Mouse (Mus musculus): ENCODE measurements at regions not wholly inside any gene's neighbourhood (a gene's known extent, or its start where the extent isn't known, plus 50 kb on each side); places are given as distances from the start of the nearest gene placed in this dataset.

DNA sequence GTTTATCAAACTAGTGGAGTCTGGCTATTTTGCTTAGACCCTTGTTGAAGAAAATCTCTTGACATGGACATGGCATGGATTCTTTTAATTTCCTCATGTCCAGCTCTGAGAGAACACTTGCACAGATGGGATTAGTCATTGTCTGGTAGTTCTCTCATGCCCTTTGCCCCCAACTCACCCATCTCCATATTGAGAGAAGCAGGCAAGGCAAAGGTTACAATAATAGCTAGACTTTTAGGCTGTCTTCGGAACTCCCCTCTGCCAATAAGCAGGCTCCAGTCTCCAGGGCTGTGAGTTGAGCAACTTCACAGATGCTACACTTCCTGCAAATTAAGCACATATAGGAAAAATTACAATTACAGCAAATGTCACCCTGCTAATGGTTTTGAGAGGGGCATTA lies 558.0 kb upstream of the Alcam start:
- no peak for DNase-seq (ENCODE audit: low spot score)

DNA sequence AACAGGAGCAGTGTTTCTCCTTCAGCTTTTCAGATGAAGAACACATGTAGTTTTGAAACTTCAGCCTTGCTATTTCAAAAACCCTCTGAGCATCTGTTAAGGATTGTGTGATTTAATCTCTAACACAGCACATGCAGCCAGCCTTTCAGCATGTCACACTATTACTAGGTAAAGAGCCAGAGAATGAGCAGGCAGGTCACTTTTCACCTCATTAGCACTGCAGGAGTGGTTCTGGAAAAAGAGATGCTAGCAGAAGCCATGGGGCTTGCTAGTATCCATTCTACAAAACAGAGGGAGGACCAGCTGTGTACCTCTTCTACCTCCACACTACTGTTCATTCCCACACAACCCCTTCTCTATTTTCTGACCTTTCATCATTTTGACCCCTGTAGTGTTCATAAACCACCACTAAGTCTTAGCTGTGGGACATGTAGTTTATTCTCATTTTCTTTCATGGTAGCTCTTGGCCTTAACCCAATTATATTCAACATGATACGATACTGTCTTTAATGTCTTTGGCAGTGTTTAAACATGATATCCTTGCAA lies 535.1 kb upstream of the Alcam start:
- DNase-seq (ENCODE audit: low spot score), result no peak

GRCm38 (mm10) chr16:52984336-52984735 lies 530.5 kb upstream of the Alcam start:
- DNase-seq (ENCODE audit: low spot score), result no peak

GRCm38 (mm10) chr16:52980995-52981394 lies 527.1 kb upstream of the Alcam start:
- DNase-seq (ENCODE audit: low spot score), result no peak

GRCm38 (mm10) chr16:52972811-52973210 lies 518.9 kb upstream of the Alcam start:
- no peak for DNase-seq (ENCODE audit: low spot score)

DNA sequence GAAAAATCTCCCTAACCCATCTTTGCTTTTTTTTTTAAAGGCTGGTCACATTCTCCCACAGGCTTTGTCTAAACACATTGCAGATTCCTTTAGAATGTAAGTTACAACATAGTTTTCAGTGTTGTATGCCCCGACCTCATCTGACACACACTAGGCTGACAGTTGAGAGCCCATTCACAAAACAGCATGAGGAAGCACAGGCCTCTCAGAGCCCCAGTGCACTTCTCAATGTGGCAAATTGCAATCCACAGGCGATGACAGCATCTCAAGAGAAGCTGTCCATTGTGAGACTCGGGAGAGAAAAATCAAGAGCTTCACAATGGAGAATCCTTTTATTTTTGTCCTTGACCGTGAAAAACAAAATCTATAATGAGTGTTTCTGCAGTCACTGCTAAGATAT lies 493.8 kb upstream of the Alcam start:
- DNase-seq (ENCODE audit: low spot score), result no peak

DNA sequence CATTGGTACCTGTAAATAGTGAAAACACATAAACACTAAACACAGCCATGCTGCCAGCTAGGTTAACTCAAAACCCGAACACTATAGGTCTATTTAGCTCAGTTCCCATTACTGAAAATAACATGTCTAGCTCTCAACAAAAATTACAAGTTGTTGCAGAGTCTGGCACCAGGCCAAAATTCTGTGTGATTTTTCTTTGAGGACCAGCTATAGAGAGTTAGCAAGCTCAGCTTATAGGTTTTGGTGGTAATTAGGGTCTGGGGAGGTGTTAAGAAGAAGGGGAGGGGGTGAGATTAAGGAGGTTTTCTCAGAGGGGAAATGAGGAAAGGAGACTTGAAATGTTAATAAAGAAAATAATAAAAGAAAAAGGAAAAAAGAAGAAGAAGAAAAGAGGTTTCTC lies 480.9 kb upstream of the Alcam start:
- no peak for DNase-seq (ENCODE audit: low spot score)

DNA sequence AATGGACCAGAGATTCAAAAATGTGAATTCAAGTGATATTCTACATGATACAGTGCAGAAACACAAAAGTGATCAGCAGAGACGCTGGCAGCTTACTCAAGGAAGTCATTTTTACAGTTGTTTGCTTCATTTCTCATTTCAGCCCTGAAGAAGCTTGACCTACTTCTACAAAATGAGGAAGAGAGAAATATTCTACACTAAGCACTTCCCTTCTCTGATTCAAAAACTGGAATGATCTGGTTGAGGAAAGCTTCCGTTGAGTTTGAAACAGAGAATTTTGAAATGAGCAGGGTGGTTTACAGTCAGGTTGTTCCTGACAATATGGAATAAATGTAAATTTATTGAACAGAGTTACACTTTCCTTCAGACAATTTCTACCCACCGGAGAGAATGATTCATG lies 478.1 kb upstream of the Alcam start:
- no peak for DNase-seq (ENCODE audit: low spot score)

GRCm38 (mm10) chr16:52892467-52893255 lies 438.8 kb upstream of the Alcam start:
- peak; percentile 5 for DNase-seq (ENCODE audit: low spot score)

DNA sequence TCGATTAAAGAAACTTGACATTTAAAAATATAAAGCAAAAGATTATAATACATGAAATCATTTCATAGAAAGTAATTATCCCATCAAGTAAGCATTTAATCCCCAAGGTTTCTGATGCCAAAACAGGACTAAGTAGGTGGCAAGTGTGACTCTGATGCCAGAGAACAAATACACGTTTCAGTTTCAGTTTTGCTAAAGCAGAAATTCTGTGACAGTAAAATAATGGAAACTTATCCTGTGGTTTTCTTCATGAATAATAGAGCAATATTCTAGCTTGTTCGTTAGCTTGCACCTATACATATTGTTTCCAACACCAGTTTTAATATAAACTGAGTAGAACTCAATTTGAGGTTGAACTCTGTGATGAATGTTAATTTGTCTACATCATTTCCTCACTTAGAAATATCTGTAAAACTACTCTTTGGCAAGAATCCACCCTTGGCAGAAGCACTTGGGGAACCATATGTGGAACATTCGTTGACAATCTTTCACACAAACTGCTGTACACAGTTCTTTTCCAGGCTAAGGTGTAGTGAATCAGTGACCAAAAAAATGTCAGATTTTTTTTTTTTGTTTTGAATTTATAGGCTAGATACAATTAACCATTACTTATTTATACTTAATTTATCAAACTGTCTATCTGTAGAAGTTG lies 425.7 kb upstream of the Alcam start:
- DNase-seq (ENCODE audit: low spot score), result peak; percentile 44

DNA sequence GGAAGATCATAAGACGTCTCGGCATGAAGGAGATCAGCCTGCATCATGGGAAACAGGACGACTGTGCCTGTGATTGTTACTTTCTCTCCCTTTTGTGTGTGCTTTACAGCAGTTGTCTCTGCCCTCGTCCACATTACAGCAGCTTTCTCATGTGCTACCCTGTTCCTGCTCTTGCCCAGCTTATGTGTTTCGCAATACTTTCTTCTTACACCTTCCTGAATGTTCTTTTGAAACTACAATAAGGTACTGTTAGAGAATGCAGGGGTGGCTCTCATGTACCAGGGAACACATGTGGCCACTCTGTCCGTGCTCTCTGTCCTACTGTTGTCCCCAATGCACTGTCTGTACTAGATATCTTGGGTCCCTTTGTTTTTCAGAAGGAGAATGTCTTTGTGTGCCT lies 414.0 kb upstream of the Alcam start:
- DNase-seq (ENCODE audit: low spot score), result no peak

DNA sequence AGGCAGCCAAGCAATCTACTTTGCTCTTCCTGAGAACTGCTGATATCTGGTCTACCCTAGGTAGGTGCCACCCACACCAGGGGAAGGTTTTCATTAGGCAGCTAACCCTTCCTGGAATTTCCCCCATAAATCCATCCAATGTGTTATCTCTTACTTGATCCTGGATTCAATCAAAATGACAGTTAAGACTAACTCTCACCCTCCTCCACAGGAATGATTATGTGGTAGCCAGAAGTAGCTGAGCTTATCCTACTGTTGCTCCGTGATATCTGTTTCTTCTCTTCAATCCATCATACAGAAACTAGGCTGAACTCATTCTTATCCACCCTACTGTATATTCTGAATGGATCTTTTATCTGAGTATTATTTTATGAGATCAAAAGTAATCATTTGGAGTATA lies 409.7 kb upstream of the Alcam start:
- no peak for DNase-seq (ENCODE audit: low spot score)

DNA sequence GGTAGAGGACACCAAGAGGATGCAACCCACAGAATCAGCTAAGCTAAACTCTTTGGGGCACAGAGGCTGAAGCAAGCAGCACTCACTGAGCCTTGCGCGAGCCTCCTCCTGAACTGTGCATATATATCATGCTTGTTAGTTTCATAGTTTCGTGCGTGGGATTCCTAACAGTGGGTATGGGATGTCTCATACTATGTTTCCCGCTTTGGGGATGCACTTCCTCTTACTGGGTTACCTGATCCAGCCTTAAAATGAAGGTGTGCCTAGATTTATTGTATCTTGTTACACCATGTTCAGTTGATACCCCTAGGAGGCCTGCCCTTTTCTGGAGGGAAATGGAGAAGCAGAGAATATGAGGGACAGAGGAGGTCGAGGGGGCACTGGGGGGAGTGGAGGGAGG lies 407.4 kb upstream of the Alcam start:
- no peak for DNase-seq (ENCODE audit: low spot score)

- no peak for DNase-seq (ENCODE audit: low spot score)
Measured at GRCm38 (mm10) chr16:52858441-52859209, 404.8 kb upstream of the Alcam start.

- DNase-seq (ENCODE audit: low spot score), result no peak
Measured at GRCm38 (mm10) chr16:52851129-52851528, 397.3 kb upstream of the Alcam start.

GRCm38 (mm10) chr16:52818976-52819375 lies 365.1 kb upstream of the Alcam start:
- no peak for DNase-seq (ENCODE audit: low spot score)

DNA sequence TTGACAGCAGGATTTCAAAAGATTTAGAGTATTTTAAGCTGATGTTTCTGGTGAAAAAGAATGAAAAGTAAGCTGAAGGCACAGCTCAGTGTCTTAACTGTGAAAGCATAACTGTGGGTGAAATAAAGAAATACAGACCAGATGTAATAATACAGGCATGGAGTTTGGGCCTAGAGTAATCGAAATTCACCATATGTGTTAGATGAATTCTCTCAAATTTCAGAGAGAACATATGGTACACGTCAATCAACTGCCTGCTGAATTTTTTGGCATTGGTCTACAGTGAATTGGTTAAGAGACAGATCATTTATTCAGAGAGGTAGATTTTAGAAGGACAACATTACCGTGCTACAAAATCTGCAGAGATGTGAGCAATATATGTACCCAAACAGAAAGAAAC lies 357.3 kb upstream of the Alcam start:
- no peak for DNase-seq (ENCODE audit: low spot score)

GRCm38 (mm10) chr16:52804365-52804764 lies 350.5 kb upstream of the Alcam start:
- no peak for DNase-seq (ENCODE audit: low spot score)

DNA sequence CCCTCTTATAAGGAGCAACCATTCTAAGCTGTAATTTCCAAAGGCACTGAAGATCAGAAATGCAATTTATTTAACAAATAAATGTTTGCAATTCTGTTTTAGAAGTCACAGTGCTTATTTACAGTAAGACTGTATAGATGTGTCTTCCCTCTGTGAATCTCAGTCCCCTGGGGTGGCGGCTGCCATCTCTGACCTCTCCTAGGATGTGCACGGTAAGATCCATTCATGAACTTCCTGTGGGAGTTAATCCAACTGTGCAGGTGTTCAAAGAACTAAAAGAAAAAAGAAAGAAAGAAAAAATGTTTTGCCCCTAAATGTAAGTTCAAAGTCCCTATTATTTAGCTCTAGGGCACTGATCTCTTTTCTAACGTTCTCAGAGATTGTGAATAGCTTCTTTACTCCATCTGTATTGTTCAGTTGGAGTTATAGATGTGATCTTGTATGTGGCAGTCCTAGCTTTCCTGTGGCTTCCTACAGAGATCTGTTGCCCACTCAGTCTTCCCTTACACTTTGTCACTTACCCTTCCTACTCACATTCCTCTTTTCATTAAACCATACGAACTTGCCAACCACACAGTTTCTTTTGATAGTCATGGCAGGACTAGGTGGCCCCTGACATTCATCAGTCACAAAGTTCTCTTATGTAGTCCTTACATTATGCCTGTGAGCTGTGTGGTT lies 346.0 kb upstream of the Alcam start:
- DNase-seq (ENCODE audit: low spot score), result no peak

DNA sequence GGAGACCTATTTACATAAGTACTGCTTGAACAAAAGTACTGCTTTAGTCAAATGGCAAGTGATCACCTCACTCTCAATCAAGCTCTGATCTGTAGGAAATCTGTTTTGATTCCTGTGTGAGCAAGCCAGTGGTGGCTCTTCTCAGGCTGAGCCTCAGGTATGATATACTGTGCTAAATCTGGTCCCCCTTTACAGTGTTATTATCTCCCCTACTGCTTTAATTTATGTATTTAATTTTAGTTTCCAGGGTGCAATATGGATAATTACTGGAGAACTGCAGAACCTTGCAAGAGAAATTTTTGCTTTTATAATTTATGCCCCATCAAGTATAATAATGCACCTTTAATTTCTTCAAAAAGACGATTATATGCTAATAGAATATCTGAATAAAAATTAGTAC lies 341.3 kb upstream of the Alcam start:
- DNase-seq (ENCODE audit: low spot score), result no peak

DNA sequence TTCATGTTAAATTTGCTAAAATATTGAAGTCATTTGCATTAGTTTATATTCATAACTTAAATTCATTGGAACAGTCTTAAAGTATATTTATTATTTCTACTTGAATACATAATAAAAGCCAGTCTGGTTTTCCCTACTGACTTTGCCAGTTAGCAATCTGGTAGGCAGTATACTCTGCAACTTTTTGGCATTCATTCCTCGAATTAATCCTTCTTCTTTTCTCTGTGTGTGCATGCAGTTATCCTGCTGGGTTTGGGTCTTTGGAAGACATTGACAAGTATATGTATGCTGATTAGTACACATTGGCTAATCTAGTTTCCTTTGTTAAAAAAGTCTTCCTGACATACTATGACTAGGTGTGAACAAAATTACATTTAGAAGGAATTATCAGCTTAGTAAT lies 336.1 kb upstream of the Alcam start:
- DNase-seq (ENCODE audit: low spot score), result no peak

DNA sequence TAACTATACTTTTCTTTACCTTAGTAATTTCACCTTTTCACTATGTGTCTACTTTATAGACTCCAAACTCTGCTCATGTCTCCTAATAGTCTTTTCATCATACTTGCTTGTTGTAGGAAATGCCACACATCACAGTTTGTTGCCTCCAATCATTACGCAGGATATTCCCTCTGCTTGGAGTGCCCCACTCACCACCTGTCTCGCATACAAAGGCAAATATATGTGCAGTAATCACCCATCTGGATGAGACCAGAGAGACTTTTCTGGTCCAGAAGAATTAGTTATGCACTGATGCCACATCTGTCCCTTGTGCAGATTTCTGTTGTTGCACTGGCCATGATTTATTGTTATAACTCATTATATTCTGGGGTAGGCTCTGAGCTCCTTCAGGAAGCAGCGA lies 293.9 kb upstream of the Alcam start:
- DNase-seq (ENCODE audit: low spot score), result no peak

Data from layer of hippocampus, adult 11-12 months (tissue).